Mouse (Mus musculus): ENCODE measurements at regions not wholly inside any gene's neighbourhood (a gene's known extent, or its start where the extent isn't known, plus 50 kb on each side); places are given as distances from the start of the nearest gene placed in this dataset.

GRCm38 (mm10) chr17:49208315-49208820, 219.8 kb upstream of the Mocs1 start:
- TF ChIP-seq CTCF (IDR thresholded peaks at IDR 0.05) (peak; percentile 49), EP300 (IDR thresholded peaks at IDR 0.05; ENCODE audit: insufficient read depth, low read depth, low read length) (no peak), POLR2A (IDR thresholded peaks at IDR 0.05; ENCODE audit: insufficient read depth, low read depth, low read length) (no peak)
